Mouse (Mus musculus) mouse trophoblast stem cell (cell line): ENCODE data around the gene Eps8.
"Not testable (repeated sequence)": the region's sequence is repeated elsewhere in the genome, so short reads cannot be mapped to it uniquely, and the experiment has no call there.

Source experiments
- in situ Hi-C, 2 experiments: fragments of 300-500 bp; cut with MseI, MboI; formaldehyde crosslinking; loops; 2 replicates in 1 of 2; 3 replicates in 1 of 2; pipeline ENCODE4 v1.15.1; 2025

Eps8 gene

DNA sequence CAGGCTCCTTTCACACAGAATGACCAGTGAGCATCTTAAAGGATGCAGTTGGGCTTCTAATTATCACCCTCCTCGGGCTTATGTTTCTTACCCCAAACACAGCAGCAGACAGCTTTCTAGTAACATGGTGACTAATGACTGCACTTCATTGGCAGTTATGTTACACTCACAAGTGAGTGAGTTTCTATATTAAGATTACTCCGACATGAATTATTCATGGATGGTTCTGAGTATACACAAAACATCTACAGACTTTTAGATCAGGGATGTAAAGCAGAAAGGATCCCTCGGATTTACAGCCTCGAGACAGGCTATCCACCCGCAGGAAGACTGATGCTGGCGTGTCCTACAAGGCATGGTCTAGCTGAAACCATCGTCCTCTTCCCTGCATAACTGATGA is 171.8 kb downstream of the Eps8 start:
- in situ Hi-C loops = no loop called here

DNA sequence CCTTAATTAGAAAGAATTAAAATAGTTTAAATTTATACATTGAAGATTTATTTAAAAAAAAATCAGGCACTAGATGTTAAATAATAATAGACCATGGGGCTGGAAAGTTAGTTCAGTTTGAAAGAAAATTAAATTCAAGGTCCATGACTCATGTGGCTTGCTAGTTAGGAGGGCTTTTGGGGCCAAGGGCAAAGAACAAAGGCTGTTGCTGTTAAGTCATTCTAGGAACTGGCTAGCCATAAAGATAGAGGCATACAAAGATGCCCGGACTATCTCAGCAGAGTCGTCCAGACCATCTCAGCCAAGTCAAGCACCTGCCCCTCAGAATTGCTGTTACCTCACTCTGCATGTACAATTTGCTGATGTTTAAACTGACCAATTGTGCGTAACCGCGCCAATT is 179.0 kb downstream of the Eps8 start:
- in situ Hi-C loops = not testable (repeated sequence)

DNA sequence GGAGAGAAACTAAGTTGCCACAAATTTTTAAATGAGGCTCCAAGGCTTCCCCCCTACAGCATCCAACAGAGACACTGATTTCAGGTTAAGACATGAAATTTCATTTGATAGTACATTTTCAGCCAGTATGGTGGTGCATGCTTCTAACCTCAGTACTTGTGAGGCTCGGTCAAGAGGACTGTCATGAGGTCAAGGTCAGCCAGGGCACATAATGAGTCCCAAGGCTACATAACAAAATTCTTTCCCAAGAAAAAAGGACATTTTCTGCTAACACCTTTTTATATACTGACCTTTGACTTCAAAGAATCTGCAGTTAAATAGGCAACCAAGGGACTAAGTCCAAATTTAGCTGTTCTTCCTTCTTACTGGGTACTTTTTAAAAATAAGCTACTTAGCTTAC is 181.2 kb downstream of the Eps8 start:
- in situ Hi-C loops = no loop called here

DNA sequence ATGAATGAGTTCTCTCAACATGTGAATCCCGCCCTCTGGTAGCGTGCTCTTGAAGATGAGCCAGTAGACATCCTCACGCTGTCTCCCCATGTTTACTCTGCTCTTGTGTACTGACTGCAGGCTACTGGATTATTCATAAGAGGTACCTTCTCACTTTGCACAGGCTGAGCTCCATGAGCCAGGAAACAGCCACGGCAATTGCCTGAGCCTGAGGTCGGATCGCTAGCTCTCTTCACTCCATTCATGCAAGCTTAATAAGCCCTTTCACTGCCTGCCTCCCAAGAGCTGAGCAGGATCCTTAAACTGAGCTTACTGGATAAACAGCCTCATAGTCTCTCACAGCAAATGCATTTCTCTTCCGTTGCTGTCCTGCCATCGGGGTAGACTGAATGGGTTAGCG is 182.5 kb downstream of the Eps8 start:
- in situ Hi-C loops = no loop called here

DNA sequence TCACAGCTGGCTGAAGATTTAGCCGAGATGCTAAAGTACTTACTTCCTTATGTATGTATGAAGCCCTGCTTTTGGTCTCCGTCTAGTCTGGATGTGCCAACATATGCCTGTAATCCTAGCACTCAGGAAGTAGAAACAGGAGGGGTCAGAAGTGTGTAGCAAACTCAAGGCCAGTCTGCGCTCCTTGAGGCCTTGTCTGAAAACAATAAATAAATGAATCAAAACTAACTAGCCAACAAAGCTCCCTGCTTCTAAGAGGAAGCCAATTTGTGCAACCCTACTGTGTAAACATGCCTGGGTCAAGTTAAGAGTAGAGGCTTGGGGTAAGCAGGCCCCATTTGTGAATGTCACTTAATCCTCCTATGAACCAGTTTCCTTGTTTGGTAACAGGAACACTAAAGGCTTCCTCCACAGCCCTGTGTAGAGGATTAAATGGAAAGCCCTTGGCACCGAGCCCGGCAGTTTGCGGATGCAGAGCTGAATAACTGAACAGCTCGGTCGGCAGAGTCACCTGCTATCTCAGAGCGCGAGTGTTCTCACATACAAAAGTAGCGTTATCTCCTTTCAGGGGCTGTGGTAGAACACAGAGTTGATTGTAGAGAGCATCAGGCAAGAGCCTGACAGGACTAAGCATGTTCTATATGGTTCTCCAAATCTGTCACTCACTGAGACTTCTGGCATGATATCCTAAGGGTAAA is 183.6 kb downstream of the Eps8 start:
- in situ Hi-C loops = no loop called here

DNA sequence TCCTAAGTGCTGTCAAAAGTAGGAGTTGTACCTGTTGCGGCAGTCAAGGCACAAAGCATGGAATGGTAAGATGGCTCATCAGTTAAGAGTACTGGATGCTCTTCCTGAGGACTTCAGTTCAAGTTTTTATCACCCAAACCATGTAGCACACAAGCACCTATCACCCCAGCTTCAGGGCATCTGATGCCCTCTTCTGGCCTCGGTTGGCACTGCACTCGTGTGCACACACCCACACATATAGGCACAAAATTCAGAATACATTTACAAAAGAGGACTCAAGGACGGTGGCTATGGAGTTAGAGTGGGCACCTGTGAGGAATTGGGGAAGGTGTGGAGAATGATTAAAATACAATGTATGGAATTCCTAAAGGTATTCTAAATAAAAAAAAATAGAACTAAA is 185.1 kb downstream of the Eps8 start:
- in situ Hi-C loops = no loop called here

DNA sequence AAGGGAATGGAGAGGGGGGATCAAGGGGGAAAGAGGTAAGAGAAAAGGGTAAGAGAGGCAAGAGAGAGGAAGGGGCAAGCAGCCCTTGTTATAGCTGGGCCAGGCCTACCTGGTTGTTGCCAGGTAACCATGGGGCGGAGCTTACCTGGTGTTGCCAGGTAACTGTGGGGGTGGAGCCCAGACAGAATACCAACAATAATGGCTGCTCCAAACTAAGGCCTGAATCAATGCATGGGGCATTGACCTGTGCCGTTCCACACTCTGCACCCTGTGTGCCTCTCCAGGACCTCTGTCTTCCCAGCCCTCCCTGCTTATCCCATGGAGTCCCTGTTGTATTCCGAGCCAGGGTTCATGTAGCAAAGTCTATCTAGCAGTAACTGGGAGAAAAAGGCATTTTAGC is 187.0 kb downstream of the Eps8 start:
- in situ Hi-C loops = no loop called here

DNA sequence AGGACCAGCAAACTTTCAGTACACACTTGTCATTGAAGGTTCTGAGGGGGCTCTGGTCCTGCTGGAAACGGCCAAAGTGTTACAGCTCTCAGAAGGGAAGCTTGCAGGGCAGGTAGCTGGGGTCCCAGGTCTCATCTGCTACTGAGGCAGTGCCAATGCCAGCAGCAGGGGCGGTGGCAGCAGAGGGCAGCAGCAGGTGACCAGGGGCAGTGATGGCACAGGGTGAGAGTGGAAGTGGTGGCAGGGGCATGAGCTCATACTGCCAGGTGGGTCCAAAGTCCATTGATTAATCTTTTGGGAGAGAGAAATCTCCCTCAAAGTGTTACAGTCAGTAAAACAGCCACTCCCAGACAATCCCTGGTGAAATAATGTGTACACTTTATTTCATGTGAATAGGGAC is 188.4 kb downstream of the Eps8 start:
- in situ Hi-C loops = no loop called here

DNA sequence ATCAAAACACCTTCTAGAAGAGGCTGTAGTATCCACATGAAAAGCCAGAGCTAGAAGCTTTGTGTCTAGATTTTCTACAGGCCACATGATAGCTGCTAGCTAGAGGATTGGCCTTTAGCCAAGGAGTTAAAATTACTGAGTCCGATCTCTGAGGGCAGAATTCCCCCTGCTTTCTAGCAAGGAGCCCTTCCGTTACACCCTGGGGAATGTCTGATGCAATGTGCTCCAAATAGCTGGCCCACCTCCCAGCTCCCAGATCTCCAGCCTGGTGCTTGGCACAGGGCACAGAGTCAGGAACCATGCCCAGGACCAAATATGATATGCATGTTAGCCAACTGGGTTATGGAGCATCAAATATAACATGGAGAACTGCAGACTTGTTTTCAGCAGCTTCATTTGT is 189.4 kb downstream of the Eps8 start:
- in situ Hi-C loops = no loop called here

DNA sequence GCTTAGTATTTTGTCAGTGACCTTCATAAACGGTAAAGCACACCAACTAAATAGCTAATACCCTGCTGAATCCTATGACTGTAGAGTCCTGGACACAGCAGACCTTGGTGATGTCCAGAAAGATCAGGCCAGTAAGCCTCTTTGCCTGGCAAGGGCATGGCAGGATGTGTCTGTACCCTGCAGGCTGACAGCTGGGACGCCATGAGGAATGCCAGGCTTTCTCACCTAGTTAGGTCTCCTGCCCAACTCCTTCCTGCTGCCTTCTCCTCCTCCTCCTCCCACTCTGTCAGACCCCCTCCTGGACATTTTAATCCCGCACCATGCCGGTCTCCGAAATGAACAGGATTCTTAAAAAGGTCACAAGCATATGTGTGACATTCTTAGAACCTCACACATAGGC is 190.9 kb downstream of the Eps8 start:
- in situ Hi-C loops = no loop called here

DNA sequence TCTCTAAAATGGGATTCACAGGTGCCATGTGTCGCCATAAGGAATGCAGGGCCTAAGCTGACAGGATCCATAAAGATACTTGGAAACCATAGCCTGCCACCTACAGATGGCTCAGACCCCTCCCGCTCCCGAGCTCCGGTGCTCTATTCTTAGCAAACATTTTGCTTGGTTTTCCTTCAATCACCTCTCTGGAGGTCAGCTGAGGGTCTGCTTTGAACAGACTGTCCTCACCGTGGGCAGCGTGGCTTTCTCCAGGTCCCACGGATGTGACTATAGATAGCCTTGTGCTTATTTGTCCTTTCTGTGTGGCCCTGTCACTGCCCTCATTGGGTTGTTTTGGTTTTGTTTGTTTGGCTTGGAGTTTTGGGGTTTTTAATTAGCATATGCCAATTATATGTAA is 196.5 kb downstream of the Eps8 start:
- in situ Hi-C loops = loop anchor here (5.0 to 10.0 kb wide), 3 partner anchors 199 to 267 kb away; no protein-coding TSS in a partner anchor

DNA sequence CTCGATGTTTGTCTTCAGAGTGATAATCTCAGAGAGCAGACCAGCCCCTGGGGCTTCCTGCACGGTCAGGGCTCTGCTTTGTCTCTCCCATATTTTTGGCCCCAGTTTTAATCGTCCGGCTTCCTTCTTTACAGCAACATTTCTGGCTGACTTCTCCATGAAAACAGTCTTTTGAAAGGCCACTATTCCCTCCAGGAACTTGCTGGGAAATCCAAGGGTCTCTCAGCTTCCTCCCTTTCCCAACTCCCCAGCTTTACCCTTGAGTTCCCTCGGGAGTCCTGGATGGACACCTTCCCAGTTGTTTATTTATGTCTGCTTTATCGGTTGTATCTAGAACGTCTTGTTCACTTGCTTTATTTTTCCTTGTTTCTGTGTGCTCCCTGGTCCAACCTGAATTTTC is 197.5 kb downstream of the Eps8 start:
- in situ Hi-C loops = loop anchor here (5.0 to 10.0 kb wide), 3 partner anchors 200 to 268 kb away; no protein-coding TSS in a partner anchor

DNA sequence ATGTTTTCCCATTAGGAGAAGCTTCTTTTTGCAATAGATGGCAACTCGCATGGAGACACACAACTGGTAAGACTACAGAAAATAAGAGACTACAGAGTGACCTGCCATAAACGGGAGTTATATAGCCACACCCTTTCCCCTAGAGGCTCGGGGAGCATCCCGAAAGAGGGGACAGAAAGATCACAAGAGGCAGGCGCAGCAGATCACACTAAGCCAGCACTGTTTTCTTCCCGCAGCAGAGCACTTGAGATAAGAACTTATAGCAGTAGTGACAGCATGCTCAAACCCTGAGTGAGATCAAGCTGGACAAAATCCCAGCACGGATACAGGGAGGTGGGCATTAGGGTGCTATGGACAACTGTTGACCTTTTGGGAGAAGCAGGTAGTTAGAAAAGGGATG is 198.6 kb downstream of the Eps8 start:
- in situ Hi-C loops = loop anchor here (5.0 to 10.0 kb wide), 3 partner anchors 201 to 269 kb away; no protein-coding TSS in a partner anchor

DNA sequence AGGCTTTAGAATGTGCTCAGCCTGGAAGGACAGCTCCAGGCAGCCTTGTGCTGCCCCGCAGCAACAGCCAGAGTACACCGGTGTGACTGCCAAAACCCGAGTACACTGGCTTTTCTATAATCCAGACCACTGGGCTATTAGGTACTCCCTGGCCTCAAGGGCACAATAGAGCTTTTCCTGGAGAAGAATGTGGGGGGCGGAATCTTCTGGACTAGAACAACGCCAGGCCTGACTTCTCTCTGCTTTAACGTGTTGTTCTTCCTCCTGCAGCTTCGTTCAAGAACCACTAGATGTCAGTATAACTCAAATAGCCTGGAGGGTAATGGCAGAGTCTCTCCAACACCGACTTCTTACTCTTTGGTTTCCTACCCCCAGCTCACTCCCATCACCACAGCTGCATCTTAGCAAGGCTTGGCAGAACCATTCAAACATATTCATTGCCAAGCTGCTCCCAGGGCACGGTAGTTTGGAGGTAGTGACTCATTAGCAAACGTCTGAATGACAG is 199.1 kb downstream of the Eps8 start:
- in situ Hi-C loops = loop anchor here (5.0 to 10.0 kb wide), 3 partner anchors 202 to 269 kb away; no protein-coding TSS in a partner anchor

DNA sequence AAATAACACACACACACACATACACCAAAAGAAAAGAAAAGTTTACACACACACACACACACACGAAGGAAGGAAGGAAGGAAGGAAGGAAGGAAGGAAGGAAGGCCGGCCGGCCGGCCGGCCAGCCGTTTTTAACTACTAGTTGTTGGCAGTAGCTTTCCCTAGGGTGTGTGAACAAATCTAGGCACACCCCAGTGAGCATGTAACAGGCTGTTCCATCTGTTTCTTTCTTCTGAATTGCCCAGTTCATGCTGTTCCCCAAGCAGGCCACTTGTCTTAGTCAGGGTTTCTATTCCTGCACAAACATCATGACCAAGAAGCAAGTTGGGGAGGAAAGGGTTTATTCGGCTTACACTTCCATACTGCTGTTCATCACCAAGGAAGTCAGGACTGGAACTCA is 208.6 kb downstream of the Eps8 start:
- in situ Hi-C loops = not testable (repeated sequence)

DNA sequence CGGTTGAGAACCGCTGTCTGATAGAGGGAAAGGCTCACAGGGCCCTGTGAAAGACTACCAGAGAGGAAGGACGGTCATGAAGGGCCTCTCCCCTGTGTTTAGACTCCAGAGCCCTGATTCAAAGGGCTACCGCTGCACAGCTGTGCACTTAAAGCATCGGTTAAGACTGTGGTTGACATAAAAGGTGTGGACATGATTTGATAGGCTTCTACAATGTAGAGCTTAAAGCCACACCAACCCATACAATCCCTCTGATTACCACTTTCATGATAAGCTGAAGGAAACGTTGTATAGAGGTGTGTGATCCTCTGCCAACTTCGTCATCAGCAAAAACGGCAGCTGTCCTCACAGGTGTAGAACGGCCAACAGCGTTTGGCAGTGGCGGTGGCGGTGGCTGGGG is 211.6 kb downstream of the Eps8 start:
- in situ Hi-C loops = no loop called here

DNA sequence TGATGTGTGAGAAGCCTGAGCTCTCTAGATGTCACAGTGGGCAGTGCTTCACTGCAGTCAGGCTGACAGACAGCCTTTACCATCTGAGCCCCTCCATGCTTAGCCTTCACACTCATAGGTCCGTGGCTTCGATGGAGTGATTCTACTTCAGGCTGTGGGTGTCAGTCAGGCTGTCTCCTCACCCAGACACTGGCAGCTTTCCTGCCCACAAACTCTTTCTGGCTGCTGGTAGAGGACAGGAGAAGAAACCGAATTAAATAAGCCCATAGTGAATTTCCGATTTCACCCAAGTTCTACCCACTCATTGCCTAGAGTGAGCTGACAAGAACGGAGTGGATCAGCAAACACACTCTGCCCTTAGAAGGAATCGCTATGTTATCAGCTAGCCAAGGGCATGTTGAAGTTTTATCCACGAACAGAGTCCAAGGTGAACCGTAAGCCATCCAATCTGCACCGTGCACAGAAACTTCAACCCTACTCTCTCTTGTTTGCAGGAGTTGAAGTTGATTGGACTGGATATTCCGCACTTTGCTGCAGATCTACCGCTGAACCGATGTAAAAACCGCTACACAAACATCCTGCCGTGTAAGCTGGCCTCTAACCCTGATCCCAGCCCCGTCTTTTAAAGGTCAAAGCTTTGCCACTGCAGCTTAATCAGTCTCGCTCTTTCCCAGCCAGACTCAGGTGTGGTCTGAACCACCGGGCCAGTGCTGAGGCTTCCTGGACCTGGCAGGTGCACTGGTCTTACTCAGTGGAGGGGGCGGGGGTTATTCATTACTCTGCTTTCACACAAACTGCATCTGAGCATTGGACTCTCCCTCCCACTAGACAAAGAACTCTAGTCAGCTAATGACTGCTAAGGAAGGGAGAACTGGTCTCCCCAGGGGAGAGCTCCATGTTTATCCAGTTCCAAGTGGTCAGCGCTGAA is 213.9 kb downstream of the Eps8 start:
- in situ Hi-C loops = no loop called here

DNA sequence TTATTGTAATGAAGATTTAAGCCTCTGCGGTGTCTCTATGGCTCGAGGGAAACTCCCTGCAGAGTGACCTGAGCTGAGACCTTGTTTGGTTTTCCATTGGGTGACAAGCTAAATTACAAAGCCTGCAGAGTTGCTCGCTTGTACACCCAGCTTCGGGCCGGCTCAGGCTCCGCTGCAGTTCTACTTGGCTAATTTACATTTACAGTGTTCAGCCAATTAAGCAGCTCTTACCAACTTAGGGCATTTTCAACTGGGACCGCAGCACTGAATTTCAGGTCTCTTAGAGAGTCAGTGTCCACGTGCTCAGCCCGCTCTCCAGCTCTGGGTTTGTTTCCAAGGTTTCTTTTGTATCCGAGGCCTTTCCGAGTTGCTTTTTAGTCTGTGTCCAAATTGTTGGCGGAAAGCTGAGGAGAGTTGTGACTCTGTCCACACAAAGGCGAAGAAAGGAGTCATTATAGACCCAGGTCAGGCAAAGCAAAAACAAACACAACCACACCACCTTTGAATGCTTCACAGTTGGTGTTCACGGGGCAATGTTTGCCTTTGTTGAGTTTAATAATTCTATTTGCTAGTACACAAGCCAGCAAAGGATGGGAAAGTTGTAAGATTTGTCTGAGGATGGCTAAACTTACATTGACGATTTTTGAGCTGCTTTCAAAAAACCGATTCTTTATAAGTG is 216.6 kb downstream of the Eps8 start:
- in situ Hi-C loops = no loop called here

DNA sequence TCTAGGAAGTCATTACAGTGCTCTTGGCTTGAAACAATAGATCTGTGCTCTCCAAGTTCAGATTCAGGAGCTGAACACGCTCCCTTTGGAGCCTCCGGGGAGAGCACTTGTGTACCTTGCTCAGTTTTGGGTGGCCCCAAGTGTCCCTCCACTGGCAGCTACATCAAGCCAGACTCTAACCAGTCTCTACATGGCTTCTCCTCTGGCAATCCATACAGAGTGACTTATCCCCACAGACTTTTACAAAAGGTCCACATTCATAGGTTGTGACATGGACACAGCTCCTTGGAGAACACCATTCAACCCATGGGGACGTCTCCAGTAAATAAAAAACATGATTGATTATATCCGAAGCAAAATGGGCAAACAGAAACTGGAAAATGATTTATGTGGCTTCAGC is 217.2 kb downstream of the Eps8 start:
- in situ Hi-C loops = no loop called here

DNA sequence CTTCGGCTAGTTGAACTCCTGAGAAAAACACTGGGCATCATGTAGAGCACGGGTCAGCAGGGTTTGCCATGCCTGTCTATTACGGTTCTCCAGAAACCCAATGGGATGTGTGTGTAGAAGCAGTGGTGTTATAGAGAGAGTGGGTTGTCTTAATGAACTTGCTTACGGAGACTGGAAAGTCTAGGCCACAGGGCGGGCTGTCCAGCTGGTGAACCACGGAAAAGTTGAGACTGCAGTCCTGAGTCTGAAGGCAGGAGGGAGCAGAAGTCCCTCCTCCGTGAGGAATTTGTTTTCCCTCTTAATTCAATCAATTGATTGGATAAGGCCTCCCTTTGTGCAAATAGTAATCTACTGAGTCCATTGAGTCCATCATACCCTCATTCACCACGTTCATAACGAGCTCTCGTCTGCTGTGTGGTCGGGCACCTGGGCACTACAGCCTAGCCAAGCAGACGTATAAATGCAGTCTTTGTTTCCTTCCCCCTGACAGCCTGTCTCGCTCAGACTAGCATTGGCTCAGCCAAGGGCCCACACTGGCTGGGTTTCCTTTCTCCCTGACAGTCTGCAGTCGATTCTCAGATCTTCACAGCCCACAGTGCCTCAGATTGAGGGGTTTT is 221.0 kb downstream of the Eps8 start:
- in situ Hi-C loops = no loop called here
